Mouse (Mus musculus) liver, adult 2 months (tissue): ENCODE results near the gene Mrpl11. TPM values are rescaled to one million over a fixed set of nuclear protein-coding genes. Genes with fewer than 3 reads are reported as not detected.
"Not testable (repeated sequence)": the region's sequence is repeated elsewhere in the genome, so short reads cannot be mapped to it uniquely, and the experiment has no call there.

Experiments used
- DNase-seq: peaks from one replicate; pipeline ENCODE4 v3.0.0-alpha.2; 2011; ENCODE audit warnings: low read depth, low spot score; ENCODE audit errors: extremely low read depth
- H3K27ac ChIP-seq: fragments of 200-500 bp; replicated peaks from 2 replicates; pipeline ENCODE4 v1.5.1; 2012; ENCODE audit warnings: low read depth, mild to moderate bottlenecking, control low read depth, inconsistent platforms, low read length; ENCODE audit not compliant: insufficient read depth
- H3K27me3 ChIP-seq: fragments of 200-500 bp; 2 replicates; pipeline ENCODE4 v1.6.1; 2012; ENCODE audit warnings: mild to moderate bottlenecking, moderate library complexity, low read length, inconsistent platforms; ENCODE audit not compliant: control insufficient read depth, insufficient read depth
- H3K36me3 ChIP-seq: fragments of 200-500 bp; 2 replicates; pipeline ENCODE4 v1.6.1; 2012; ENCODE audit warnings: low read length, inconsistent platforms; ENCODE audit not compliant: control insufficient read depth, insufficient read depth
- H3K4me1 ChIP-seq: fragments of 200-500 bp; 2 replicates; pipeline ENCODE4 v1.6.1; 2011; ENCODE audit warnings: low read length; ENCODE audit not compliant: control insufficient read depth, insufficient read depth
- H3K4me3 ChIP-seq: fragments of 200-500 bp; 2 replicates; pipeline ENCODE4 v1.5.1; 2011; ENCODE audit warnings: low read depth, mild to moderate bottlenecking, control low read depth, low read length, moderate library complexity; ENCODE audit not compliant: insufficient read depth
- H3K79me2 ChIP-seq: fragments of 200-500 bp; 2 replicates; pipeline ENCODE4 v1.6.1; 2012; ENCODE audit warnings: inconsistent platforms, mild to moderate bottlenecking, low read length, moderate library complexity; ENCODE audit not compliant: control insufficient read depth, insufficient read depth
- H3K9ac ChIP-seq: fragments of 200-500 bp; 2 replicates; pipeline ENCODE4 v1.6.1; 2012; ENCODE audit warnings: low read depth, mild to moderate bottlenecking, control low read depth, inconsistent platforms, low read length
- CTCF ChIP-seq: fragments of 200-500 bp; IDR thresholded peaks from 2 replicates; pipeline ENCODE4 v1.5.1; 2011; ENCODE audit warnings: low read depth, low read length, control low read depth
- POLR2A ChIP-seq: fragments of 200-500 bp; IDR thresholded peaks from 2 replicates; pipeline ENCODE4 v1.6.1; 2011; ENCODE audit warnings: low read length, control low read depth; ENCODE audit not compliant: insufficient read depth; ENCODE audit errors: extremely low read depth
- WGBS: fragments of 180-500 bp; shearing (Covaris S2); methylation state at CpG from one replicate; pipeline ENCODE4 v1.1.7; 2018; 5-methylcytosine and 5-hydroxymethylcytosine counted together
- polyA plus RNA-seq: library from polyadenylated mRNA; depleted of rRNA; stranded (reverse); fragments of >200 nt; gene quantifications from 2 replicates; pipeline ENCODE4 v1.2.3, GENCODE M21; 2012
- total RNA-seq: library from RNA; depleted of rRNA; stranded (reverse); fragments of >200 nt; gene quantifications from 2 replicates; pipeline ENCODE4 v1.2.3, GENCODE M21; 2014

The Mrpl11 gene
- total and polyA plus RNA-seq, 2 experiments: 27.6 to 40.0 TPM

DNA sequence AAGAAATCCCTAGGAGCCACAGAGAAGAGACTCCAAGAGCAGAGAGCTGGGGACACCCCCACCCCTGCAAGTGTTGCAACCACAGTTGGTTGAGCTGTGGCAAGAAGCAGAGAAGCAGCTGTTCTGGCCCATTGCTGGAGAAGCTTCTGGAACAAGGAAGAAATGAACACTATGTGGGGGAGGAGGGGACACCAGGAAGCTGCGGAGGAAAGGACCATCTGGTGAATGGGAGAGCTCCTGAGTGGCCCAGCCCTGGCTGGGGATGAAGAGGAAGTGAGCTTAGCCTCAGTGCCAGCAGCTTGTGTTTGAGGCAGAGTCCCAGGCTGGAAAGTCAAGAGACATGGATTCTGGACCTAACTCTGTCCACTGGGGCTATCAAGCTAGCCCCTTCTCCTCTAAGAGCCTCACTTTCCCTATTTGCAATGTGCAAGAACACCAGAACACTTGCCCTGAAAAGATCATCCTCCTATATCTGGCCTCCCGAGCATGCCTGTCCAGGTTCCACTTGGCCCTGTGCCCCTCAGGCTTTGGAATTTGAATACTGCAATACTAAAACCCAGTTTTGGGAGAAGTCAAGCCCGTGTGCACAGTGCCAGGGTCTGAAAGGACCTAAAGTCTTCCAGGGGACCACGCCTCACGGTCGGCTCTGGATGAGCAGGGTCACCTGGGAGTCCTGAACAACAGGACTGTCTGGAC, 37.6 kb downstream of the Mrpl11 start:
- TF ChIP-seq POLR2A (no peak), CTCF (no peak)
- Histone ChIP-seq H3K27me3 (peaks cover 5% of the 10 kb centered on the region; the same call in 1 of the 2 replicates), H3K36me3 (no peaks in the 10 kb centered on the region), H3K79me2 (no peaks in the 10 kb centered on the region), H3K4me3 (no peak overlapping the region), H3K27ac (no peak overlapping the region), H3K4me1 (no peaks in the 10 kb centered on the region), H3K9ac (no peak overlapping the region)
- no peak for DNase-seq
- 64% methylated on average over 6 of the region's 6 CpGs for WGBS

DNA sequence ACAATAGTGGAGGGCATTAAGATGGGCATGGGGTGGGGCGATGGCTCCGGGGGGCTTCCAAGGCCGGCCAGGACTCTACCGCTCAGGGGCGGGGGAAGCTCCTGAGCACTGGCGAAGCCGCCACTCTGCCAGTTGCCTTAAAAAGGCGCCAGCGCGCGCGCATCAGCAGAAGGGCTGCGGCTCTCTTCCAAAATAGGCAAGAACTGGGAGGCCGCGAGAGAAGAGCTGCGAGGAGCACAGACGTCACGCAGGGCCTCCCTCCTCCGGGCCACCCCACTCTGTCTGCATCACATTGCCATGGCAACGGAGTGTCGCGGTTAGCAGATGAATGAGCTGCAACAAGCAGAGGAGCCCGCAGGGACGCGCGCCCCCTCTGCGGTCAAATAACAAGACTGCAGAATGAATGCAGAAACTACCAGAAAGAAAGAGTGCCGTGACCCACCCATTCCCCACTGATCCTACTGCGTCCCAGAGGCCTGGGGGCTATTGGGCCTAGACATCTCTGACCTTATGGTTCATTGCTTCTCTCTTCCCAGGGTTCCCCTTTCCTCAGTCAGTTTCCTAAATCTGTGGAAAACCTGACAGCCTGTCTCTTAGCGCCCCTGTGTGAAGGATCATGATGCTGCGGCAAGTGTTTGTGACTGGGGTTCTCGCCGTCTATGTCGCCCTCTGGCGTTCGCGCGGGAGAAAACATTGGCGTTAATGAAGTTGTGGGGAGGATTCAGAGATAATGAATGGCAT, 39.9 kb downstream of the Mrpl11 start:
- Histone ChIP-seq H3K27me3 (peaks cover 5% of the 10 kb centered on the region; the same call in 1 of the 2 replicates), H3K9ac (no peak overlapping the region), H3K27ac (no peak overlapping the region), H3K4me3 (no peak overlapping the region), H3K36me3 (no peaks in the 10 kb centered on the region), H3K4me1 (no peaks in the 10 kb centered on the region), H3K79me2 (no peaks in the 10 kb centered on the region)
- peak; percentile 30 for DNase-seq
- WGBS: 4% methylated on average over 39 of the region's 39 CpGs
- TF ChIP-seq POLR2A: no peak
- TF ChIP-seq CTCF: peak; percentile 95

DNA sequence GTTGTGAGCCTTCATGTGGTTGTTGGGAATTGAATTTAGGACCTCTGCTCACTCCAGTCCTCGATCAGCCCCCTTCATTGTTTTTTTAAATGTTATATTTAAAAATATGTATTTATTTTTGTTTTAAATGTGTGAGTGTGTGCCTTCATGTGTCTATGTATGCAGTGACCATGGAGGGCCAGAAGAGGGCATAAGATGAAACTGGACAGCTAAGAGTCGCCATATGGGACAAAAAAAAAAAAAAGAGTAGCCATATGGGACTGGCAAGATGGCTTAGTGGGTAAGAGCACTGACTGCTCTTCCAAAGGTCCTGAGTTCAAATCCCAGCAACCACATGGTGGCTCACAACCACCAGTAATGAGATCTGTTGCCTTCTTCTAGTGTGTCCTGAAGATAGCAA, 41.7 kb downstream of the Mrpl11 start:
- not testable (repeated sequence) for H3K27ac ChIP-seq, H3K9ac ChIP-seq, DNase-seq, H3K79me2 ChIP-seq, H3K27me3 ChIP-seq, H3K4me3 ChIP-seq, H3K4me1 ChIP-seq, H3K36me3 ChIP-seq
- 49% methylated on average over 2 of the region's 2 CpGs for WGBS

DNA sequence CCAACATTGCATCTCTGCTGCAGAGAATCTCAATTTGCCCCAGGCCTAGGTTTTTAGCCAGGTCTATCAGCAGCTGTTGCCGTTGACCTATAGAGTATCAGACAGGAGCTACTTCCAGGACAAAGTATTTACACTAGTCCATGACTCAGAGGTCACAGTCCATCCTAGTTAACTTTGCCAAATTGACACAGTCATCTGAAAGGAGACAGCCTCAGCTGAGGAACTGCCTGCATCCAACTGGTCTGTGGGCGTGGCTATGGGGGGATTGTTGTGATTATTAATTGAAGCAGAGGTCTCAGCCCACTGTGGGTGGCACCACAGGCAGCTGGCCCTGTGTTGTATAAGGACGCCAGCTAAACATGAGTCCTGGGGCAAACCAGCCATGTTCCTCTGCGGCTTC, 43.0 kb downstream of the Mrpl11 start:
- H3K9ac ChIP-seq: no peak overlapping the region
- H3K4me1 ChIP-seq: no peaks in the 10 kb centered on the region
- H3K27me3 ChIP-seq: no peaks in the 10 kb centered on the region
- H3K79me2 ChIP-seq: no peaks in the 10 kb centered on the region
- H3K4me3 ChIP-seq: no peak overlapping the region
- H3K36me3 ChIP-seq: no peaks in the 10 kb centered on the region
- no peak for DNase-seq
- TF ChIP-seq CTCF: no peak
- no peak for TF ChIP-seq POLR2A
- 50% methylated on average over 4 of the region's 4 CpGs for WGBS
- H3K27ac ChIP-seq: no peak overlapping the region

DNA sequence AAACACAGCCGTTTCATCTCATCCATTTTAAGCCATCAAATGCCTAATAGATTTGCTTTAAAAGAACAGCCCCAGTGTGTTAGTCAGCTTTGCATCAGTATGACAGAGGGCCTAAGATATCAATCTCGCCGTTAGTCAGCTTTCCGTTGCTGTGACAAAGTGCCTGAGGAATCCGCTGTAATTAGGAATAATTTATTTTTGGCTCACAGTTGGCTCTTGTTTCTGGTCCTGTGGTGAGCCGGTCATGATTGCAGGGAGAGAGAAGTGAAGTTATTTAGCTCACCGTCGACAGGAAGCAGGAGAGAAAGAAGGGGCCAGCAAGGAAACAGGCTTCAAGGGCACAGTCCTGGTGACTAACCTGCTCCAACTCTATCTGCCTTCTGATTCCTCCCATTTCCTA, 51.2 kb downstream of the Mrpl11 start:
- Histone ChIP-seq H3K27ac (no peak overlapping the region), H3K4me1 (no peaks in the 10 kb centered on the region), H3K4me3 (no peak overlapping the region), H3K9ac (no peak overlapping the region), H3K27me3 (no peaks in the 10 kb centered on the region), H3K36me3 (no peaks in the 10 kb centered on the region), H3K79me2 (no peaks in the 10 kb centered on the region)
- no peak for TF ChIP-seq CTCF
- TF ChIP-seq POLR2A: no peak
- DNase-seq: no peak
- WGBS: 72% methylated on average over 8 of the region's 8 CpGs

DNA sequence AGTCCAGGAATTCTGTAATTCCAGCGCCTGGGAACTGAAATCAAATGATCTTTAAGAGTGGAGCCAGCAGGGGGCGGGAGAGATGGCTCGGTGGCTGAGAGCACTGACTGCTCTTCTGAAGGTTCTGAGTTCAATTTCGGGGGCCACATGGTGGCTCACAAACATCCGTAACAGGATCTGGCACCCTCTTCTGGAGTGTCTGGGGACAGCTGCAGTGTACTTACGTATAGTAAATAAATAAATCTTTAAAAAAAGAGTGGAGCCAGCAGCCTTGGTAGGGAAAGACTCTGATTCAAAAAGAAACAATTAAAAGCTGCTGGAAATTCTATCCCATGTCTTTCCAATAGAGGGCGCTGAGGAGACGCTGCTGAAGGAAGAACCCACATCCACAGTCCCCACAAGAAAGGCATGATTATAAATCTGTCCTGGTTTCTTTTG, 53.0 kb downstream of the Mrpl11 start:
- Histone ChIP-seq H3K27ac (no peak overlapping the region), H3K36me3 (no peaks in the 10 kb centered on the region), H3K9ac (no peak overlapping the region), H3K4me1 (no peaks in the 10 kb centered on the region), H3K79me2 (no peaks in the 10 kb centered on the region), H3K27me3 (no peaks in the 10 kb centered on the region), H3K4me3 (no peak overlapping the region)
- 10% methylated on average over 8 of the region's 8 CpGs for WGBS
- TF ChIP-seq CTCF (peak; percentile 51), POLR2A (no peak)
- peak; percentile 24 for DNase-seq
